Mouse (Mus musculus): ENCODE data around the gene Poc5. TPM values are rescaled to one million over a fixed set of nuclear protein-coding genes. Genes with fewer than 3 reads are reported as not detected.

Poc5 gene
- polyA plus RNA-seq, 1 experiment from 2014 or later = 13.3 TPM

Small RNA genes within 50 kb of the gene (microRNA-seq; reads per million reads assigned to microRNA genes)
- not detected for gene Gm25213

Other genes with a start within 250 kb of the Poc5 start
- gene Ankdd1b, start 82.9 kb downstream of the Poc5 start, polyA plus RNA-seq (2016; fragmentation: Nextera tagmentation; extraction: Ambion mirVana) = 0.24 and 0.31 TPM in 2 replicates
- not detected in 2 replicates for gene Gm17622, start 102.4 kb downstream of the Poc5 start, polyA plus RNA-seq (2016; fragmentation: Nextera tagmentation; extraction: Ambion mirVana)
- 8.3 and 8.6 TPM in 2 replicates for gene Polk, start 154.3 kb downstream of the Poc5 start, polyA plus RNA-seq (2016; fragmentation: Nextera tagmentation; extraction: Ambion mirVana)
- gene Col4a3bp, start 154.3 kb downstream of the Poc5 start, polyA plus RNA-seq (2016; fragmentation: Nextera tagmentation; extraction: Ambion mirVana) = 8.0 and 8.1 TPM in 2 replicates

All from heart, embryonic 10.5 days (tissue).